Mouse (Mus musculus) spleen, embryonic (tissue): ENCODE results near the gene Frem1.

Experiments used
- CTCF ChIA-PET: fragments of 350-600 bp; sonication (Branson Sonifier 250); formaldehyde crosslinking; loops from one replicate; lab custom pipeline; 2022; lab: Charles Lee

Gene Frem1

DNA sequence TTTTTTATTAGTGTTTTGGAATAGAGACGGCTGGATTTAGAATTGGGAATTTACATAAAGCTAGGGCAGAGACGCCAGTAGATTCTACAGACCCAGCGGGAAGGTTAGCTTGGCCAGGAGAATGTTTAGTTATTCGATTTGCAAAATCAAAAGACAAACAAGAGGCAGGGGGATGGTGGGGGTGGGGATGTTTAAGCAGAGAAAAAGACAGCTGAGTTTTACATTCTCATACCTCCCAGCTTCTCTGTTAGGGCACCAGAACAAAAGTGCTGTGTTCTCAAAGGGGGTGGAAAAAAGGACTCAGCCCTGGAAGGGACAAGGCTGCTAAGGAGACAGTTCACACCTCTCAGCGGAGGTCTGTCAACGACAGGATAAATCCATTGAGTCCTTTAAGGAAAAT lies 180.0 kb downstream of the Frem1 start:
- CTCF ChIA-PET, result no interaction called here

GRCm38 (mm10) chr4:82870931-82871330 lies 181.2 kb downstream of the Frem1 start:
- CTCF ChIA-PET, result no interaction called here

DNA sequence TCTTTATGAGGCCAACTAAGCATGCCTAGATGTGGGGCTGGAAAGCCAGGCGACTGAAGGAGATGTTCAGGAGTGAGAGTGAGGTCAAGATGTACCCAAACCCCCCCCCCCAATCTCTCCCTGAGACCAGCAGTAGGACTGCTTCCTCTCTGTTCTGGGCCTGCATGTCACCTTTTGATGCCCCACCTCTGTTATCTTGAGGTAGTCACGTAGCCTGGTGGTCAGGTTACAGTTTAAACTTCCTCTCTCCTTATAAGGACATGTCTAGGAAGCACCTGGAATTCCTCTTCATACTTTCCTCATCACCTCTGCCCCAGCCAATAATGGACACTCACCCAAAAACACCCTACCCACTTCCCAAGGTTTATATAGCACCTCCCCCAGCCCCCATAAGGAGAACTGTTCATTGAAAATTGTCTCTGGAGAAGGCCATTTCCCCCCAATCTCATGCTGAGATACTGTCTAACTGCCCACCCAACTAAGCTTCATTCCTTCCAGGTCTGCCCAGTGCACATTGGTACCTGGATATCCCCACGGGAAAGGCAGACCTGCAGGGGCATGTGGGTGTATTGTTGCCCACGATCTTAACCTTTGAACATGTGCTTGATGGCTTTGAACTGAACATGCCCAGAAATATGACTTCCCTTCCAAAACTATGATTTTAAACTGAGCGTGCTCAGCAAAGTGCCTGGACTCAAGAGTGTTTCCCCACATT lies 184.3 kb downstream of the Frem1 start:
- CTCF ChIA-PET, result no interaction called here

DNA sequence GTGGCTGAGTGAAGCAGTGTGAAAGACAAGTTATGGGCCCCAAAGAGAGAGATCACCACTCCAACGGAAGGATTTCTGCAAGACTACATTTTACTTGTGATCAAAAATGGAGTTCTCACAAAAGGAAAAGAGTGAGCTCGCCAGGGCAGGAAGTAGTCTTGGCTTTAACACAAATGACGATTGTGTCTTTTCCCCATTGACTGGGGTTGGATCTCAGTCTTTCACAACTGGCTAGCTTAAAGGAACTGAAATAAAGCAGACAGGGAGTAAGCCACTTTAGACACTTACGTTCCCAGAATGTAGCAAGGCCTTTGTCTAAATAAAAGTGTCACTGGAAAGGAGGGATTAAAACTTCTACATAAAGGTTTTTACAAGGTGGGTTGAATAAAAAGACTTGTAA lies 185.0 kb downstream of the Frem1 start:
- CTCF ChIA-PET, result no interaction called here

DNA sequence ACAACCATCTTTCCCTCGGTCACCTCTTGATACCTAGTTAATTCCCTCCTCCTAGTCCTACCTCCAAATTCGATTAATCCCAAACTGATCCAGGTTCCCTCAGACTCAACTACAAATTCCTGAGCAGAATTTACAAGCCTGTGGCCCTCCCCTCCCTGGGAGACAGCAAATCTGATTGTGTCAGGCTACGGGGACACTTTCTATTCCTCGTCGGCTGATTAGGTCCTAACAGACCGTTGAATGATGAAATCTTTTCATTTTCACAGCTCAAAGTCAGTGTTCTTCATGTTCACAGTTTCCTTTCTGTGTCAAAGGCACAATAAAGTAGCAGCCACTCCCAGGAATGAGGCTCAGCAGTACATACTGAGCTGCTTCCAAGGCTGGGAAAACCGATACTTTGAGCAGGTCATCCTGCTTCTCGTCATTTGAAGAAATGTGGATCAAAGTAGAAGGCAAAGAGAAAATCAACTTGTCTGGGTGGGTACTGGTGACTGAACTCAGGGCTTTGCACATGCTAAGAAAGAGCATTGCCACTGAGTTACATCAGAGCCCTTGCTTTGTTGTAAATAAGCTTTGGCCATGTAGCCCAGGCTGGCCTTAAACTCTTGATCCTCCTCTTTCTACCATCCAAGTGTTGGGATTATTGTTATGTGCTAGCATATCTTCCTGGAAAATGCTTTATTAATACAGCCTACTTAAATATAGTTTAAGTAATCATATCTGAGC lies 187.0 kb downstream of the Frem1 start:
- CTCF ChIA-PET, result no interaction called here

DNA sequence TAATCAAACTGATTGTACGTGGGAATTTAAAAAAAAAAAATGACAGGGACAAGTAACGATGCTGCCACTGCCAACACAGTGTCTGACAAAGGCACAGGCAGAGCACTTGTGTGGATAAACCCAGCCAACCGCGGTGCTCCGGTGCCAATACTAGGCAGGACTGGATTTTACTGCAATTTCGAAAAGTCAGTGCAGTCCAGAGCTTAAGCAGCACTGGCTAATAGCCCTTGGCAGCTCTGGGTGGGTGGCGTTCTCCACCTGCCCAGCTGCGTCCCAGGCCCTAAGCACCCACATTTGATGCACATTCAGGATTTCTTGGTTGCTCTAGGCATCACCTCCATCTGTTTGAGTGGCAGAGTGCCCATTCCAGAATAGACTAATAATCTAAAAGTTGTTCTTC lies 188.8 kb downstream of the Frem1 start:
- CTCF ChIA-PET, result no interaction called here

DNA sequence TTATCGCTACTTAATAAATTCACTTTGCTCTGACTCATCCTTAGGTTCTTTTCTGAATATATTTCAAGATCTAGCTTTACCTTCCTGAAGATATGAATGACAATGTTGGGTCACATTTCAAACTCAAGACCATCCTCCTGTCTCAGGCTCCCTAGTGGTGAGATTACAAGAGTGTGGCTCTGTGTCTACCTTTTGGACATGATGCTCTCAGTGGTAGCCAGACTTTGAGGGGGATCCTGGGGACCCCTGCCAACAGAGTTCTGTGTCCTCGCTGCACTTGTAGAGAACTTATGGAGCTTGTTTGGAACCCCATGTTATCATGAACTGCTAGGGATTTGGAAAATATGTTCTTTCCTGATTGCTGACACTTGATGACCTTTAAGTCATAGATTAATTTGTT lies 190.7 kb downstream of the Frem1 start:
- CTCF ChIA-PET, result no interaction called here

DNA sequence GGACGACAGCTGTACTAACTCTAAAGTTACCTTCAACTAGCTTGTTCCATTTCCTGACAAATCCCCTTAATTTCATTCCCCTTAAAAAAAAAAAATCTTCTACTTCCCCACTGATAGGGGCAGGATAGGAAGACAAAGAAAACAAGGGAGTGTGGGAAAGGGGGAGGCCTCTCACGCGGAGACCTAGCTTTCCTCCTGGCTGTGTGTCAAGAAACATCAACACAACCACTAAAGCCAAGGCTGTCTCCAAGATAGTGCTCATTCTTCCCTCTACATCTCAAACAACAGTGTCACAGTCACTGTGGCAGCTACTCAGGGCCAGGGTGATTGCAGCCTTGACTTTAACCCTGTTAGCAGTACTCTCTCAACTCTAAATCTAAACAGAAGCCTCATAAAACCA lies 191.6 kb downstream of the Frem1 start:
- CTCF ChIA-PET, result interaction anchor here (0.7 kb wide), 1 partner anchor 443 kb away, joined by 3 read pairs; no protein-coding TSS in a partner anchor

DNA sequence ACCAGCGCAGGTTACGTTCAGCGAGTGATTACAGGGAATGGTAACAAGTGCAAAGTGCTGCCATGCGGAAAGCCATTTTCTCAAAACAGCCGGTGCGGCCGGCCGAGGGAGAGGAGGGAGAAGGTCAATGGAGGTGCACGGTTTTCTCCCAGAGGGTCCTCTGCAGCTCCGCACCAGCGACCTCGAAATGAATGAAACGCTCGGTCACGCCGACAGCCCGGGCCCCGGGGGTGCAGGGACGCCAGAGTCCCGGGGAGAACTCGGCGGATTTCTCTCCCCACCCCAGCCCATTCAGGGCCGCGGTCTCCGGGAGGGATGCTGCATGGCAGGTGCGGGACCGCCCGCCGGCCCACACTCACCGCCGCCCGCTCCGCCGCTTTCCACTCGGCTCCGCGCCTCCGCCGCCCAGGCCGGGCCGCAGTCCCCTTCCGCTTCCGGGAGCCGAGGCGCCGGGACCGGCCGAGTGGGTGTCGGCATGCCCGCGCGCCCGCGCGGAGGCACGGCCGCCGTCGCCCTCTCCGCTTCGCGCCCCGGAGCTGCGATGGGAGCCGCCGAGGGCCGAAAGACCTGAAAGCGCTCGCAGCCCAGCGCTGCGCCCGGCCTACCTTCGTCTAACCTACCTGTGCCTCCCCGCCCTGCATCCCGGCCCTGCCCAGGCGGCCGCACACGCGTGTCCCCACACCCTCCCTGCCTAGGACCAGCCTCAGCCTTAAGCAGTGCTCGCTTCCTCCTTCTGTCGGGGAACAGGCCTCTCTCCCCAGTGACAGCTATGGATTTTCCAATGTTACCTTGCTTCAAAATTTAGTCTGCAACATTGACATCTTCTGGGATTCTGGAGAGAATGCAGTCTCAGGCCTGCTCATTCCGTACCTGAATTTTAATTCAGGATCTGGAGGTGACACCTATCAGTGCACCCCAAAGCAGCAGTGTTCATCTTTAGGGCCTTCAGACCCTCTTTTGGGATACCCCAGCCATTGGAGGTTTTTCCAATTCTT lies 192.7 kb downstream of the Frem1 start, which contains the start of gene Zdhhc21:
Gene Zdhhc21 (minus strand): TSS at position 828 of the 995 bp plus-strand sequence.
- CTCF ChIA-PET, result no interaction called here

DNA sequence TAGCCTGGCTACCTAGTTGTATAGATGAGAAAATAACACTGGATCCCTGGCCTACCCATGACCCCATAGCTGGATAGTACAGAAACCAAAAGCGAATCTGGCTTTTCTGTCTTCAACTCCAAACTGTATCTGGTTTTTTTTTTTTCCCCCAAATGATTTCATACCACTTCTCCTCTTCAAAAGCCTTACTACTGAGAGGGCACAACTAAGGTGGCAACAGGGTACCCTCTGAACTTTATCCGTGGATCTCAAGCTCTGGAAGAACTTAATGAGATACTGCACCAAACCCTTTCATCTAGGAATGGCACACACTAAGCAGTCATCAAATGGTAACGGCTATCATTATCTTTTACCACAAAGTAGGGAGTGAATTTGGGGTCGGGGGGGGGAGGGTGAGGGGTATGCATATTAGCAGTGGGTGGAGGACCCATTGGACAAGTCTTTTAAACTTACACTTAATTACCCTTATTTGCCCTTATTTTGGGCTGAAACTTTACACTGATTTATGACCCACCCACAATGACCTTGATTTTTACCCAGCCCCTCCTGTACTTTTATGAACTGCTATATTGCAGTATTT lies 193.6 kb downstream of the Frem1 start:
- CTCF ChIA-PET, result no interaction called here

DNA sequence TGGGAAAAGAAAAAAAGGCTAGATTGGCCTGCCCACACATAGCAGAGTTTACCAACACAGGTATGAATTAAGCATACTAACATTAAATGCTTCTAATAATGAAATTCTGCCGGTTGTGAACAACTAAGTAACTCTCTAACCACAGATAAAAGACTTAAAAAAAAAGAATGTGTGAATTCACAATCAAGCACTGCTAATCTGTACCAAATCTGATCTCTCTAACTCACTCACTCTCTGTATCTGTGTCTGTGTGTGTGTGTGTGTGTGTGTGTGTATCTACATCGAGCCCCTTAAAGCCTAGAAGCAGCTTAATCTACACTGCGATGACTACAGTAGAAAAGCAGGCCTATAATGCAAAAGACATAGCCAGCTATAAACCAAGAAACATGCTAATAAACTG lies 195.2 kb downstream of the Frem1 start:
- CTCF ChIA-PET, result no interaction called here

DNA sequence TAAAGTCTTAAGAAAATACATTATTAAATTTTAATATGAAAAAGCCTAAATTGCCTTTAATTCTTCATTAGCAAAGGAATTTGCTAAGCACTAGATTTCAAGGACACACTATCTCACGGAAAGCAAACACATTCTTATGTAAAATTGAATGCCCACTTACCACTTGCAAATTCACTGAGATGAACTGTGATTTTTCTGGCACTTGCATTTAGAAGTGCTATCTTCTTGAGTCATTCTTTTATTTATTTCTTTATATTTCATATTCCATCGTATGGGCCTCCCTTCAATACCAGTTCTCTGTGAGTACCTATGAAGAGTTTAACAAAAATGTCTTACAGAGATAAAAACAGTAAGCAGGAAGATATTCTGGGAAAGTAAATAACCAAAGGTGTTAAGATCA lies 198.3 kb downstream of the Frem1 start:
- CTCF ChIA-PET, result no interaction called here

GRCm38 (mm10) chr4:82848552-82849234 lies 203.4 kb downstream of the Frem1 start:
- CTCF ChIA-PET, result no interaction called here
